Mouse (Mus musculus) cerebellum, adult (tissue): Measurements from ENCODE around the gene Ccl27a.

Source experiments
- ATAC-seq: cut with Nextera tagmentation; 2 replicates; pipeline ENCODE4 v1.9.2; 2017; ENCODE audit warnings: mild to moderate bottlenecking, moderate library complexity, mixed read lengths; ENCODE audit not compliant: insufficient number of reproducible peaks, low FRiP score, low TSS enrichment

Gene Ccl27a

DNA sequence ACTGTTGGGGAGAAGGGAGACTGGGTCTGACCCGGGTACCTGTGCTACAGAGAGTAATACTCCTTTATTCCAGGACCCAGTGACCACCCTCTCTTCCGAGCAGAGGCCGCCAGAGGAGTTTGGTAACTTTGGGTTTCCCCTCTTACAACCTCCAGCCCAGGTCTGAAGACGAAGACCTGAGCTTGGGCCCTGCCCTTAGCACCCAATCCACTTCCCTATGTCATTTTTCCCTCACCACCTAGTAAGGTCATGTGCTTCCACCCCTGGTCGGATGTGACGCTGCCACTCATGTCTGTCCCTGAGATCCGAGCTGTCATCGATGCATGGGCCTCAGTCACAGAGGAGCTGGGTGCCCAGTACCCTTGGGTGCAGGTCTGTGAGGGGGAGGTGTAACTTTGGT, 17.6 kb downstream of the Ccl27a start:
- ATAC-seq: 0 out of 2 replicates have a peak, but pooled peaks have one; percentile 2

- ATAC-seq: peak; percentile 29; the same call in 1 of the 2 replicates
Observed at GRCm38 (mm10) chr4:41755338-41756305, 18.4 kb downstream of the Ccl27a start, which contains the start of gene Sigmar1. Gene Sigmar1 (minus strand): TSS chr4:41756157.

DNA sequence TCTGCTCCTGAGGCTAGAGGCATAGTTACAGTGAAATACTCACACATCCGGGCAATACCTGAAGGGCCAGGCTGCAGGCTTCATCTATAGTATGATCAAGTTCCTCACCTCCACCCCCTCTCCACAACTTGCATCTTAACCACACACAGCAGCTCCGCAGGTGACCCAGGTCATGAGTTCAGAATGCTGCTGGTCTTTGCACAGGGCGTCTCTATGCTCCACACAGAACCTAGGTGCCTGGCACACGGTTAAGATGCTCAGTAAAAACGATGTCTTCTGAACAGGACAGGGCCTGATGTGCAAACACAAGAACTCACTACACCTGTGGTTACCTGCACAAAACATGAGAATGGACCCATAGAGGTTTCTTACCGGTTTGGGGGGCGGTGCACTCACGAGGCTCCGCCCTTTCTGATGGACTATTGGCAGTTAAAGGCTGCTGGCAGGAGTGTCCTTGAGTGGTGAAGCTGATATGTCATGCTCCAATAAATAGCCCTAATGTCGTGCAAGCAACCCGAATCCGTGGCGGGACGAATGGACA, 19.2 kb downstream of the Ccl27a start, which contains the start of gene Galt:
TSS of gene Galt (plus strand) at position 432 of the 541 bp plus-strand sequence.
- peak; percentile 52; the same call in 1 of the 2 replicates for ATAC-seq

DNA sequence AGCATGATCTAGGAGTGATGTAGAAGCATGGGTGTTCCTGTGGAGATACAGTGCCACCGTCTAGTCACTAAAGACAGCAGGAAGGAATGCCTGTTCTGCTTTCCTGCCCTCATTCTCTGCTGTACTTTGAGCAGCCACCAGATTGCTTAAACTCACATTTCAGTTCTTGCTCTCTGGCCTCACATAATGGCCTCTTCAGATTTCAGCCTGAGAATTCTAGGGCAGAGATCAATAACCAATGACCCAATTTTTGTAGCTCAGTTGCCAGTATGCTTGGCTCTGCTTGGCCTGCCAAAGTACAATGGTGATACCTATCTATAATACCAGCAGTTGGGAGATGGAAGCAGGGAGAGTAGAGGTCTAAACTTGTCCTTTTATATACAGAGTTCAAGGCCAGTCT, 29.0 kb downstream of the Ccl27a start:
- ATAC-seq: no peak

GRCm38 (mm10) chr4:41744131-41744530, 29.9 kb downstream of the Ccl27a start:
- ATAC-seq: no peak

DNA sequence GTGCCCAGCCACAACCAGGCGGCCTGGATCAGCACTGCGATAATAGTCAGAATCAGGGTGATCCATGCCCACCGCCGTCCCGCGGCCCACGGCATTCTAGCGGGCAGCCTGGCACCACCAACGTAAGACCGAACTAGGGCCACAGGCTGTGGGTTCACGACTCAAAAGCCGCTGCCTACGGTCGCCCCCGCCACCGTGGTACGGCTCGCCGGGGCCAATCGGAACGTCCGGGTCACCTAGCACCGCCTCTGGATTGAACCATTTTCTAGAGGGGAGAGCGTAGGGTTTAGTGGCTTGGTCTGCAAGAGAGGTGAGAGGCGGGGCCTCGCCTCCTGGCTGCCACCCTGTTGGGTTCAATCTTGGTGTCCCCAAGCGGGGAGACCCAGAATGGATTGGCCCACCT, 32.9 kb downstream of the Ccl27a start:
- ATAC-seq: peak; percentile 96

GRCm38 (mm10) chr4:41740380-41741157, 33.5 kb downstream of the Ccl27a start:
- peak; percentile 64 for ATAC-seq

DNA sequence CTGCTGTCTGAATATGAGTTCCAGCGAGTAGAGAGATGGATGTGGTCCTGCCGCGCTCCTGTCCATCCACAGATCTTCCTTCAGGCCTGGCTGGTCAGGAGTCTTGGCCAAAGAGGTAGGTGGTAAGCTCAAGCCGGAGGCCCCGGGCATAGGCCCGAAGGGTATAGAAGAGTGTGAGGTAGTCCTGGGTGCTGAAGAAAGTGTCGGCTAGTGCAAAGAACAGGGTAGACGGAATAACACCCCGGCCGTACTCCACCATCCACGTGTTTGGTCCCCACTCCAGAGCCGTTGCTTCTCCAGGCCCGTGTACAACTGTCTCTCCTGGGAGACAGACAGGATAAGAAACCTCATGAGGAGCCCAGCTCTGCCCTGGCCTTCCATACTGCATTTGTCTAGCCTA, 34.8 kb downstream of the Ccl27a start:
- no peak for ATAC-seq

GRCm38 (mm10) chr4:41738256-41738603, 35.8 kb downstream of the Ccl27a start:
- no peak for ATAC-seq

GRCm38 (mm10) chr4:41737602-41738255, 36.3 kb downstream of the Ccl27a start:
- ATAC-seq: 0 out of 2 replicates have a peak, but pooled peaks have one; percentile 15

DNA sequence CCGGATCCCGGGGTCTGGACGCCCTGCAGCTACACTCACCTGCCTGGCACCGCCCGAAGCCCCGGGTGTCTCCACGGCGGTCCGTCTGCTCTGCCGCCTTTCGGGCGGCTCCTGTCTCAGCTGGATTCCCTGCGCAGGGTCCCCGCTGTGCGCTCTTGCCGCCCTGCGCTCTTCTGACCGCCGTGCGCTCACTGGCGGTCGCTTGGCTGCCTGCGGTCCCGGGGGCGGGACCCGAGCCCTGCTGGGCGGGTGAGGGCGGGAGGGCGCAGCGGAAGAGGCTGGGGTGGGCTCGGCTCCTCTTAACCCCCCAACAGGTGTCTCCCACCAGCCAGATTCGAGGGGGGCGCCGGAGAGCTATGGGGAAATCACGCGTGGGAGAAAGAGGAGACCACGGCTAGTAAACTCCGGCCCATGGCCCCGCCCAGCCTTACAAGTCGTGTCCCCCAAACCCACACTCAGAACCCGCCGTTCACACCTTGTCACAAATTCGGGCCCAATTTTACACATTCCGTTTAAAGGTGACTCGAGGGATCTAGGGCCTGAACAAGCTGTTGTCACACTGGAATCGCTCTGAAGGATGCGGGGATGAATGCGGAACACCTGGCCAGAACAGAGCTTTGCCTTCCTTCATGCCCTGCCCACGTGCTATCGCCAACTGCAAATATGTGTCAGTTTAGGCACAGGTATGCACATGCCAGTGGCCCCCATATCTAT, 42.8 kb downstream of the Ccl27a start, which contains the start of gene Arid3c:
TSS of gene Arid3c (minus strand) at position 91 of the 714 bp plus-strand sequence.
- 0 out of 2 replicates have a peak, but pooled peaks have one; percentile 45 for ATAC-seq

GRCm38 (mm10) chr4:41726826-41727621, 47.0 kb downstream of the Ccl27a start:
- ATAC-seq: no peak

DNA sequence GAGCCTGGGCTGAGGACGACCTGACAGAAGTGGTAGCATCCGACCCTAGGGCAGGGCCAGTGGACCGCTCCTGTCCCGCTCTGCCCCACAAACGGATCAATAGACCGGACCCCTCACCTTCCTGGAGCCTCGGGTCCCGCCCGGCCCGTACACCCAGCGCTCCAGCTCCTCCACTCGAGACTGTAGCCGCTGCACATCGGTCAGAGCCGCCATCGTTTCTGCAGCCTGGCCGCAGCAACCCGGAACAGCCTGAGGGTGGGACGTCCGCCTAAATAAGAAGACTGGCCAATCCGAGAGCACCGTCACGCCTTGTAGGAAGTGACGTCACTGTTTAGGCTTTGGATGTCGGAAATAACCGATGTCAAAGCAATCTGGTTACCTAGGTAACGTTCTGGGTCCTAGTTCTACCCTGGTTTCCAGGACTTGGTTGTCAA, 51.1 kb downstream of the Ccl27a start, which contains the start of gene Dctn3:
TSS of gene Dctn3 (minus strand) at position 253 of the 434 bp plus-strand sequence.
- ATAC-seq: peak; percentile 97
